Comparison of ENCODE assay signal across 9 mouse cellular contexts in the genomic region with DNA sequence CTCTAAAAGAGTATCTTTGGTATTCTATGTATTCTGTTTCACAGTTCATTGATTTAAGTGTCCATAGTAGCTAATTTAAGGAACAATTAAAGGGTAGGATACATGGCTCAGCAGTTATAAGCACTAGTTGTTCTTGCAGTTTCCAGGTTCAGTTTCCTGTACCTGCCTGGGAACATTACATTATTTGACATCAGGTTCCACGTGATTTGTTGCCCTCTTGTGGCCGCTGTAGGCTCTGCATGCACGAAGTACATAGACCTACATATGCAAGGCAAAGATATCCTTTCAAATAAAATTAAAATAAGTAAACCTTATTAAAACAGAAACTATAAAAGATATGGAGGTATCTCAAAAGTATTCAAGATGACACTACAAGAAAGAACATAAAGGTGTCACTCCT. TPM values are rescaled to one million over a fixed set of nuclear protein-coding genes. Genes with fewer than 3 reads are reported as not detected.
DNase-seq lines count a peak whose midpoint lies in the region; ATAC-seq and TF ChIP-seq lines count a peak whose summit lies in the region.
"Had no signal": no experiment of that assay in that cellular context is flagged by ENCODE, and none has a peak within 500 bp of the region (broad histone marks: within the 10 kb centered on the region; RNA-seq: fewer than 3 reads in every experiment).

No protein-coding gene starts in this region.

- no peak for ATAC-seq in neural tube, embryonic 15.5 days (ENCODE audit: low FRiP score)
- ATAC-seq in forebrain, postnatal 0 days = peak; percentile 62; the same call in 1 of the 2 replicates
- ATAC-seq in midbrain, embryonic 12.5 days (ENCODE audit: low FRiP score, low read depth) = peak; percentile 54; the same call in 1 of the 2 replicates

- no peak overlapping the region for H3K4me2 ChIP-seq in neural tube, embryonic 15.5 days
- no peak overlapping the region for H3K4me2 ChIP-seq in forebrain, postnatal 0 days (ENCODE audit: low read depth)
- no peak overlapping the region for H3K4me2 ChIP-seq in midbrain, embryonic 12.5 days (replicated peaks)

- H3K9ac ChIP-seq in neural tube, embryonic 15.5 days (replicated peaks) = no peak overlapping the region
- H3K9ac ChIP-seq in forebrain, postnatal 0 days = no peak overlapping the region
- no peak overlapping the region for H3K9ac ChIP-seq in midbrain, embryonic 12.5 days (replicated peaks)

- no peaks in the 10 kb centered on the region for H3K36me3 ChIP-seq in neural tube, embryonic 15.5 days
- H3K36me3 ChIP-seq in forebrain, postnatal 0 days (ENCODE audit: insufficient read depth) = no peaks in the 10 kb centered on the region
- H3K36me3 ChIP-seq in midbrain, embryonic 12.5 days = no peaks in the 10 kb centered on the region

- no peak overlapping the region for H3K27ac ChIP-seq in neural tube, embryonic 15.5 days (replicated peaks)
- no peak overlapping the region for H3K27ac ChIP-seq in forebrain, postnatal 0 days (ENCODE audit: low read depth, low read length)
- no peak overlapping the region for H3K27ac ChIP-seq in midbrain, embryonic 12.5 days (replicated peaks)
- H3K27ac ChIP-seq: macrophage had no signal

- intact Hi-C loops in left cerebral cortex, postnatal 10 days (cut with DNase I) = loop anchor here (5.0 kb wide), 2 partner anchors 65 to 335 kb away; no protein-coding TSS in a partner anchor

- no peaks in the 10 kb centered on the region for H3K4me1 ChIP-seq in neural tube, embryonic 15.5 days
- no peaks in the 10 kb centered on the region for H3K4me1 ChIP-seq in forebrain, postnatal 0 days (ENCODE audit: insufficient read depth)
- H3K4me1 ChIP-seq in midbrain, embryonic 12.5 days = no peaks in the 10 kb centered on the region

- H3K4me3 ChIP-seq in neural tube, embryonic 15.5 days (replicated peaks) = no peak overlapping the region
- no peak overlapping the region for H3K4me3 ChIP-seq in forebrain, postnatal 0 days (ENCODE audit: low read depth, low read length)
- no peak overlapping the region for H3K4me3 ChIP-seq in midbrain, embryonic 12.5 days

- 1% methylated on average over 3 of the region's 3 CpGs for WGBS in neural tube, embryonic 15.5 days
- WGBS in forebrain, postnatal 0 days = 2% methylated on average over 3 of the region's 3 CpGs
- 1% methylated on average over 3 of the region's 3 CpGs for whole genome bisulfite sequencing in midbrain, embryonic 12.5 days

- peak; percentile 54 for DNase-seq in neural tube, embryonic 10.5 days (ENCODE audit: extremely low spot score, low spot score)
- peak; percentile 29 for DNase-seq in cerebellum, adult 11-12 months
- peak; percentile 77 for DNase-seq in forebrain, postnatal 0 days
- DNase-seq in hindlimb bud, embryonic 11.5 days (ENCODE audit: extremely low spot score, low read depth, low spot score) = peak; percentile 30
- DNase-seq in left cerebral cortex, postnatal 10 days (ENCODE audit: extremely low spot score in 1 of 2, low spot score in 2 of 2) = peak; percentile 49 to 59
- DNase-seq in spleen, postnatal 10 days (ENCODE audit: low spot score in 2 of 2) = peak; percentile 29 to 76

- H3K9me3 ChIP-seq in neural tube, embryonic 15.5 days (replicated peaks) = no peaks in the 10 kb centered on the region
- no peaks in the 10 kb centered on the region for H3K9me3 ChIP-seq in forebrain, postnatal 0 days (ENCODE audit: low read length)
- no peaks in the 10 kb centered on the region for H3K9me3 ChIP-seq in midbrain, embryonic 12.5 days

- TF ChIP-seq CTCF in forebrain, postnatal 0 days (IDR thresholded peaks at IDR 0.05; ENCODE audit: low read depth) = peak; percentile 85

- H3K27me3 ChIP-seq in neural tube, embryonic 15.5 days (replicated peaks) = no peaks in the 10 kb centered on the region
- no peaks in the 10 kb centered on the region for H3K27me3 ChIP-seq in forebrain, postnatal 0 days (ENCODE audit: insufficient read depth, low read length)
- no peaks in the 10 kb centered on the region; the same call in 1 of the 2 replicates for H3K27me3 ChIP-seq in midbrain, embryonic 12.5 days

RNA-seq across cellular contexts. Expression of a gene that starts 6.5 kb away (rescaled TPM):
- polyA plus RNA-seq in neural tube, embryonic 15.5 days (2015; fragmentation: Nextera tagmentation; extraction: Ambion mirVana) = 30.9 and 37.4 TPM in 2 replicates
- total RNA-seq in forebrain, postnatal 0 days (2014; rRNA removed) = 16.8 and 18.1 TPM in 2 replicates
- 18.3 and 25.1 TPM in 2 replicates for polyA plus RNA-seq in forebrain, postnatal 0 days (2015; fragmentation: Nextera tagmentation; extraction: Ambion mirVana)
- total RNA-seq in left cerebral cortex, postnatal 10 days (2021) = 10 to 100 TPM; 12.5 to 13.1 TPM
- 32.8 and 39.5 TPM in 2 replicates for polyA plus RNA-seq in midbrain, embryonic 12.5 days (2016; fragmentation: Nextera tagmentation; extraction: Ambion mirVana)

RNA-seq across cellular contexts. Expression of a gene that starts 56.3 kb away (rescaled TPM):
- polyA plus RNA-seq in neural tube, embryonic 15.5 days (2015; fragmentation: Nextera tagmentation; extraction: Ambion mirVana) = 7.2 and 8.8 TPM in 2 replicates
- 10.0 and 10.7 TPM in 2 replicates for total RNA-seq in forebrain, postnatal 0 days (2014; rRNA removed)
- polyA plus RNA-seq in forebrain, postnatal 0 days (2015; fragmentation: Nextera tagmentation; extraction: Ambion mirVana) = 3.8 and 6.3 TPM in 2 replicates
- total RNA-seq in left cerebral cortex, postnatal 10 days (2021) = 1 to 10 TPM; 7.3 to 8.9 TPM
- 12.6 and 13.9 TPM in 2 replicates for polyA plus RNA-seq in midbrain, embryonic 12.5 days (2016; fragmentation: Nextera tagmentation; extraction: Ambion mirVana)

RNA-seq across cellular contexts. Expression of a gene that starts 56.3 kb away (rescaled TPM):
- polyA plus RNA-seq in neural tube, embryonic 15.5 days (2015; fragmentation: Nextera tagmentation; extraction: Ambion mirVana) = 11.6 and 12.3 TPM in 2 replicates
- 12.1 and 12.9 TPM in 2 replicates for total RNA-seq in forebrain, postnatal 0 days (2014; rRNA removed)
- polyA plus RNA-seq in forebrain, postnatal 0 days (2015; fragmentation: Nextera tagmentation; extraction: Ambion mirVana) = 10.1 and 11.6 TPM in 2 replicates
- 1 to 10 TPM; 8.6 to 9.5 TPM for total RNA-seq in left cerebral cortex, postnatal 10 days (2021)
- 15.2 and 16.5 TPM in 2 replicates for polyA plus RNA-seq in midbrain, embryonic 12.5 days (2016; fragmentation: Nextera tagmentation; extraction: Ambion mirVana)
